Mouse (Mus musculus) lung, postnatal 4 days (tissue): ENCODE measurements around the gene Kcnh8.

Experiments
- DNase-seq, 2 experiments: peaks; one replicate each; pipeline ENCODE4 v3.0.0; 2021

Gene Kcnh8

DNA sequence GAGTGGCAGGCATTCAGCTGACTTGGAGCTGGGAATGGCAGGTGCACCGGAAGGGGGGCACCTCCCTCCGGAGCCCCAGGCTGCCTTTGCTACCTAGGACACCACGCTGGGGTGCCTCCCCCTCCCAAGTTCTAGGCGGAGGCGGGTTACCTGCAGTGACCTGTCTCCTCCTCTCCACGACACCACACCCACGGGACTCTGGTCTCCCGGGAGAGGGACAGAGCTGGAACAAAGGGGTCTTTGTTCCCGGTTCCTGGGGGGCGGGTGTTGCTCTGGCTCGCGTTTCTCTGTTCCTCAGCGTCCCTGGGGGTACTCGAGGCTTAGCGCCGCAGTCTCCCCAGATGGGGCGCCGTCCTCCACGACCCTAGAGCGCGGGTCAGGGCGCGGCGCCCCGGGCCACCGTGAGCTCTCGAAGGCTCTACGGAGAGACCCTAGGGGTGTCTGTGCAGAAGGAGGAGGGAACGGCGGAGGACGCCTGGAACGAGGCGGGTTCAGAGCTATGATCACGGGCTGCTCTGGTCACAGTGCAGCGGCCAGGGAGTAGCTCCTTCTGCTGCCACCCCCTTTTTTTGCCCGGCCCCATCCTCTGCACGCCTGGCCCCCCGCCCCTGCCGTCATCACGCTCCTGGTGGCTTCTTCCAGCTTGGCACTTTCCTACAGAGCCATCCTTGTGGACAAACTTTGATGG is at the start of gene Kcnh8:
Gene Kcnh8 (plus strand): TSS at position 617 of the 688 bp plus-strand sequence.
- no peak for DNase-seq

- peak in 1 of 2 experiments; percentile 47 for DNase-seq
Observed at GRCm38 (mm10) chr17:52559961-52560720, 42.4 kb upstream of the Kcnh8 start.

DNA sequence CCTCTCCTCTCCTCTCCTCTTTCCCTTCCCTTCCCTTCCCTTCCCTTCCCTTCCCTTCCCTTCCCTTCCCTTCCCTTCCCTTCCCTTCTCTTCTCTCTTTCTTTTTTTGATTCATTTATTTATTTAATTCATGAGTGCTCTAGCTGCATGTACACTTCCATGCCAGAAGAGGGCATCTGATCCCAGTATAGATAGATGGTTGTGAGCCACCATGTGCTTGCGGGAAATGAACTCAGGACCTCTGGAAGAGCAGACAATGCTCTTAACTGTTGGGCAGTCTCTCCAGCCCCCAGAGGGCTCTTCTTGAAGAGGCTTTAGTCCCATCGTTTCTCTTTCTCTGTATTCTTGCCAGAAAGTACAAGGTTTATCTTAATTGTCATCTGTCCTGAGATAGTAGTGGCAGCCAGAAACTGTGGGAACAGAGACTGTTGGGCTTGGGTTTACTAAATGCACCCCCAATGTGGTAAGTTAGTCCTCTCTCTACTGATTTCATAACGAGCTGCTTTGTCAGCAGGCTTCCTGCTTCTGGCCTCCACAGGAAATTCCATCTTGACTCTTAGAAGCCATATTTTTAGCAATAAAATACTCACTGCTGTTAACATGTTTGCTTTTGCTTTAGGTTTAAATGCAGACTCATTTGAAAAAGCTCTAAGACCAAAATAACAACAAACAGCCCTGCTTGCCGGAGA is 36.9 kb upstream of the Kcnh8 start:
- DNase-seq, result no peak

GRCm38 (mm10) chr17:52569584-52570270 is 32.8 kb upstream of the Kcnh8 start:
- DNase-seq, result no peak

DNA sequence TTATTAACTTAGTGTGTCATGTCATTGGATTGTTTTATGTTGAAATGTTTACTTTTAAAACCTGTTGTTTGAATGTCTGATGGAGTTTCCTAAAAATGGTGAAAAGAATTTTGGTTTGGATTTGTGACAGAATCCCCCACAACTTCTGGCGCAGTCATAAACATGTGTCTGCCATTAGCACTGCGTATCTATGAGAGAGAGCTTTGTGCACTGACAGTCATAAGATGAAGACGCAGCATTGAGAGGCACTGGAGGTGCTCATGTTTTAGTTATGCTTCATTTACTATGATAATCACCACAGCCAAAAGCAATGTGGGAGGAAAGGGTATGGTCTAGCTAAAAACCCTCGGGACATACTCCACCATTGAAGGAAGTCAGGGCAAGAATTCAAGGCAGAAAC is 30.3 kb upstream of the Kcnh8 start:
- no peak for DNase-seq

DNA sequence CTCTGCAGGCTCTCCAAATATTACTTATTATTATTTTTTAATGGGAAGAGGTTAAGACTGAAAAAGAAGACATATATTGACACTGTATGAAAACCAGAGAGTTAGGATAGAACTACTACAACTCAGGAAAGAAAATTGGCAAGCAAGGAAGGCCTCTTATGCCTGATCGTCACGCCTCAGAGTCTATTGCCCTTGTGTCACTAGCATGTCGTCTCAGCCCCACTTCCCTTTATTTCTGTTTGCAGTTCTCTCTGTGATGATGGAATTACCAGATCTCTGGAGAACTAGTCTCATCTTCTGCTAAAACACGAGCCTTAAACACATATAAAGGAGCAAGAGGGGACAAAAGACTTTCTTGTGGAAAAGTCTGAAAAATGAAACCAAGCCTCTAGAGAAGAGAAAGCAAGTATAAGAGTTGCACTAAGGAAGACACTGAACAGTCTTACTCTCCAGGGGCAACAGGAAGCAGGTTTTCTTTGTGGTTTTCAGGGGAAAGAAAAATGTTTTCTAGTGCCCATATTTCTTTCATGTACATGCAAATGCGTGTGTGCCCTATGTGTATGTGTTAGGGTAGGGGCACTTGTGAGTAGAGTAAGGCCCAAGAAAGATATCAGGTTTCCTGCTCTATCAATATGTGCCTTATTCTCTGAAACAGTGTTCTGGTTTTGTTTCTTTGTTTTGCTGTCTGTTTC is 10.9 kb upstream of the Kcnh8 start:
- DNase-seq, result no peak

GRCm38 (mm10) chr17:52599141-52599540 is 3.4 kb upstream of the Kcnh8 start:
- no peak for DNase-seq

DNA sequence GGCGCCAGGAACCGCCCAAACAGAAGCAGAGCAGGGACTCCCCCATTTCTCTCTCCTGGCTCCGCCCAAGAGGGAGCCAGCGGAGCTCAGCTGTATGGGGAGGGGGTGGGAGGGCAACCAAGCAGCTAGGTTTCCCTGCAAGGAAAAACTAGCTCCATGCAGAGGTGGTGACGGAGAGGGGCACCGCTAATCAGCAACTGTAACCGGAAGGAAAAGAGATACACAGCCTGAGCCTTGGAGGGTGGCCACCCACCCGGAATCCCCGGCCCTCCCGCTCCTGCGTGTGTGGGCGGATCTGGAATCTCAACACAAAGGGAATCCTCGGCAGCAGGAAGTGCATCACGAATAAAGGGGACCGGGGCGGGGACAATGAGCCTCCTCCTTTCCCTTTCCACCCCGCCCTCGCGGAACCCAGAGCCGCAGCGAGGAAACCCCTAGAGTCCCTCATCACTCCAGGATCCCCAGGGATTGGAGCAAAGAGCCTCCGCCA is 1.6 kb upstream of the Kcnh8 start:
- DNase-seq, result peak; percentile 38 to 57

DNA sequence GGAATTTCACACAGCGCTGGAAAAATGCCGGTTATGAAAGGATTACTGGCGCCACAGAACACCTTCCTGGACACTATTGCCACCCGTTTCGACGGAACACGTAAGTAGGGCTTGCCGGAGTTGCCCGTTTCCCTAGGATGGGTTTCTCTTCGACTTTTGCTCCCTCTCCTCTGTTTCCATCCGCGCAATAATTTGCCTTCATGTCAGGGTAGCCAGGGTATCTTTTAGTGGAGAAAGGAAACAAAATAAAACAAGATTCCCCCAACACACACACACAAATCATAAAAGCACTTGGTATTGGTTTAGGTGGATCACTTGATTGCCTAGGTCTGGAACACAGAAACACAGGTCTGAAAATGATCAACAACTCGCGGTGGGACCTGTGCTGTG is 267 bp downstream of the Kcnh8 start:
- no peak for DNase-seq

- DNase-seq, result no peak
Observed at GRCm38 (mm10) chr17:52603411-52603810, 902 bp downstream of the Kcnh8 start.

- DNase-seq, result no peak
Observed at GRCm38 (mm10) chr17:52611382-52611781, 8.9 kb downstream of the Kcnh8 start.

- DNase-seq, result no peak
Observed at GRCm38 (mm10) chr17:52649186-52649585, 46.7 kb downstream of the Kcnh8 start.

GRCm38 (mm10) chr17:52691988-52692387 is 89.5 kb downstream of the Kcnh8 start:
- DNase-seq, result no peak

GRCm38 (mm10) chr17:52701944-52702343 is 99.4 kb downstream of the Kcnh8 start:
- no peak for DNase-seq

- DNase-seq, result no peak
Observed at GRCm38 (mm10) chr17:52712319-52712718, 109.8 kb downstream of the Kcnh8 start.

GRCm38 (mm10) chr17:52722214-52722613 is 119.7 kb downstream of the Kcnh8 start:
- no peak for DNase-seq

DNA sequence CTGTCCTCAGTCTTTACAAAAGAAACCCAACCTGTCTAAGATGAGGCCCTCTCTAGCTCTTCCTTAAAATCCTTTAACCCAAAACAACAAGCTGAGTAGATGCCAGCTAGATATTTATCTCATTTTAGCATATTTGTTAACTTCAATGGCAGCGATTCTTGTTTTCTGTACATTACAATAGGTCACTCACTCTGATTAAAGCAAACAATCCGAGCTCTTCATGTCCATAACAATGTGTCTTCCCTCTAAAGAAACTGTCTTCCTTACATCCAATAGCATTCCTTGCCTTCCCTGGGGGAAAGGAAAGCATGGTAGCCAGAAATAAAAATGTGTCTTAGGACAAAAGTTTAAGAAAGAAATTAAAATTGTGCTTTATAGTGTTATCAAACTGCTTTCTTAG is 126.3 kb downstream of the Kcnh8 start:
- DNase-seq, result no peak

- no peak for DNase-seq
Observed at GRCm38 (mm10) chr17:52738436-52738835, 135.9 kb downstream of the Kcnh8 start.

DNA sequence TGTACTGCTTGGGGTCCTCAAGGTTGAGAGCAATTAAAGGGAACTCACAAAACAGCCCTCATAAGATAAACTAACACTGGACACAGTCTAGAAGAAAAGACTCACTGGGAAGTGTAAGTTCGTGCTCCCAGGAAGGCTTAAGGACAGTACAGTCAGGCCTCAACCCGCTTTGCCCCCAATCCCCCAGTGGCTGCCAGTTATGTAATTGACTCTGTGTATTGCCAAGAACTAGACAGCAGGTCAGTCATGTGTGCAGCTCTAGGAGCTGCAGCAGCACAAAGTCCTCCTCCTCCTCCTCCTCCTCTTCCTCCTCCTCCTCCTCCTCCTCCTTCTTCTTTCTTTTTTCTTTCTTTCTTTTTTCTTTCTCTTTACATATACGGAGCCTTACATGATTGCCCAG is 185.6 kb downstream of the Kcnh8 start:
- no peak for DNase-seq

DNA sequence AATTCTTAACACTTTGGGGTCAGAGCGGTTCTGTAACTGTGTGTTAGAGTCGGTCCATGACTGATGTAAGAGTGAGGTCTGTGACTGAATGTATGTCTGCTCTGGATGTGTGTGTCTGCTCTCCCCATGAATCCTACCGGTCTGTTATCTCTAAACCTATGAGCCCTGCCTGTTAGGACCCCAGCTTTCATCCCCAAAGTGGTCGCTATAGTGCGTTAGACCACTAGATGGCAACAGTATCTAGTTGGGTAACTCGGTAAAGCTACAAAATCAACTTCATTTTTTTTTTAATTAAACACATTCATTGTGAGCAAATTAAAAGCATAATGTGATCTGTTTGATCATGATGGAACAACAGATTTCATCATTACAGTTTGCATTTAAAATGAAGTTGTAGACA is 202.0 kb downstream of the Kcnh8 start:
- DNase-seq, result no peak

DNA sequence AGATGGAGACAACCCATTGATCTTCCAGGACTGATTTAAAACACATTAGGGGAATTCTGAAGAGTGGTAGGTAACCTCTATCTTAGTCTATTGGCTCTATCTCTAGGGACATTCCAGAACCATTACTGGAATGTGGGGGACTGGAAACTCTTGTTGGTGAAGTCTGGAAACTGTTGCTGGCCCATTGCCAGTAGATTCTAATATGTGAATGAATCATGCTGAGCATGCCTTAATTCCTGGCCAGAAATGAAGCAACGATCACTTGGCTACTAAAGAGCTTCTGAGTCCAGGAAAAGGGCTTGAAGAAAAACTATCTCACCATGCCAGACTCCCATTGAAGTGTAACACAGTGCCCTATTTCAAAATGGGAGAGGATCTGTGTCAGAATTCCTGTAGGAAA is 208.3 kb downstream of the Kcnh8 start:
- no peak for DNase-seq

DNA sequence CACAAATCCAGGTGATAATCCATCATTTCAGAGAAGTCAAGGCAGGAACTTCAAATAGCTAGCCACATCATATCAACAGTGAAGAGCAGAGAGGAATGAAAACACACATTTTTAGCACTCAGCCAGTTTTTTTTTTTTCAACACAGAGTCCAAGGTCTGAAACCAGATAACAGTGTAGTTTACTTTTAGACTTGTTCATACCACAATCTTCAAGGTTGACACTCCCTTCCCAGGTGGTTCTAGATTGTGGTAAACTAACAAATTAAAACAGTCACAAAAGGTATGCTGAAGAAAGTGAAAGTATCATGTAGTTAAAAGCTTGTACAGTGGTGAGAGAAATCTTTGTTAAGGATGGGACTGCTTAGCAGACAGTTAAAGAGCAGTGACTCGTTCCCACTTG is 216.5 kb downstream of the Kcnh8 start:
- DNase-seq, result no peak

DNA sequence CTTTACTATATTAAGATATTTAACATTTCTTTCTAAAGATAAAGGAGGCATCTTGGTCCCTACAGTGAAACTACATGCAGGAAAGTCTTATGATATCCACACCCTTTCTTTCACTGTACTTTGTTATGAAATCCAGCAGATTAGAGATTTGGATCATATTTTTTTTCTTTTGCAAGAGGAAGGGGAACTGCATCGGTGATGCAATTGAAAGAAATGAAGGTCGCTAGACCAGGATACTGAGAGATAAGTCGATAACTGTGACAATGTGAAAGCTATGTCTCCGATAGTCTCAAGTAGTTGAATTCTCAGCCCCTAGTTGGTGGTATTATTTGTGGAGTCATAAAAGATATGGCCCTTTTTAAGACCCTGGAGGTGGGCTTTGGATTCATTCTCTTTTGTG is 227.2 kb downstream of the Kcnh8 start:
- DNase-seq, result no peak
